Mouse (Mus musculus) liver, adult (tissue): ENCODE measurements around the gene Lrrc75b.
A peak's percentile ranks its signal among the peaks of the same experiment; 100 is the strongest.

Experiments used
- GATA4 ChIP-seq: IDR thresholded peaks from 2 replicates; pipeline ENCODE4 v1.6.1; 2014; ENCODE audit warnings: mild to moderate bottlenecking, low read length; ENCODE audit not compliant: insufficient replicate concordance

The Lrrc75b gene

GRCm38 (mm10) chr10:75554090-75554489, 6.0 kb downstream of the Lrrc75b start:
- no peak for TF ChIP-seq GATA4

DNA sequence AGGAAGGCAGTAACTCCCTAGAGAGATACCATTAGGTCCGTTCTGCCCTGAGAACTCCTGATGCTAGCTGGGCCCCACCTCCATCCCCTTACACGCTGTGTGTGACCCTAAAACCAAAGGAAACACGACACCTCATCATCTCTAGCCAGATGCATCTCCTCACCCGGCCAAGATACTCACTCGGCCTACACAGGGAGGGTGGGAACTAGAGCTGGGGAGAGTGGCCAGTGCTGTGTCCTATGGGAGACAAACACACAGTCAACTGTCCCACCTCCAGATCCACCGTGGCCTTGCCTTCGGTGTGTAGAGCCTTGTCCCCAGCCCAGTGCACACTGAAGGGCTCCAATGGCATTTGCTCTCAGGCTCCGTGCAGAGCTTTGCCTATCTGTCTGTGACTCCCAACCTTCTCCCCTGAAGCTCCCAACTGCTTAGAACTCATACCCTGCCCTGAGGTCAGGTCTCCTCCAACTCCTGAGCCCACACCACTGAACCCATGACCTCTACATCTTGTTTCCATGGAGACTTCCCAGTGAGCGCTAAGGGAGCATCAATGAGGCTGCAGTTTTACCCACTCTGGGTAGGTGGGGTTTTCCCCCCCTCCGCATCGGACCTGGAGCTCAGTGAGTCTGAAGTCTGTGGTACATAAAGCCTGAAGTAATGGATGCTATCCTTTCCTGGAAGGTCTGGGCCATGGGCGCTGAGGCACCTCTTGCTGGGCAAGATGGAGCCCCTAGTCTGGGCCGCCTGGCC, 7.3 kb downstream of the Lrrc75b start:
- TF ChIP-seq GATA4: no peak

GRCm38 (mm10) chr10:75552106-75552505, 8.0 kb downstream of the Lrrc75b start:
- TF ChIP-seq GATA4: no peak

- no peak for TF ChIP-seq GATA4
Measured at GRCm38 (mm10) chr10:75551175-75551574, 9.0 kb downstream of the Lrrc75b start.

DNA sequence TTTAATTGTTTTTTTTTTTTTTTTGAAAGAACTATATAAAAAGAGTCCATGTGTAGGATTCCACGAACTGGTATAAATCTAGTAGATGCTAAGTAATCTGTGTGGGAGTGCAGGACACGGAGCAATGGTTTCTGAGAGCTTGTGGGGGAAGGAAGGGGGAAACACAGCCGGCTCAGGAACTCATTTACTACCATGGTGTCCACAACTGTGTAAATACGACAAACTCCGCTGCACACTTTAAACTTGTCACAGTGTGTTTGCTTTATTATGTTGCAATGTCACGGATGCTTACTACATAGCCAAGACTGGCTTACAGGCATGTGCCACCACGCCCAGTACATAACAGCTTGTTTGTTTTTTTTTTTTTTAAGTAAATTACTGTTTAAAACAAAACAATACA, 10.2 kb downstream of the Lrrc75b start:
- no peak for TF ChIP-seq GATA4

DNA sequence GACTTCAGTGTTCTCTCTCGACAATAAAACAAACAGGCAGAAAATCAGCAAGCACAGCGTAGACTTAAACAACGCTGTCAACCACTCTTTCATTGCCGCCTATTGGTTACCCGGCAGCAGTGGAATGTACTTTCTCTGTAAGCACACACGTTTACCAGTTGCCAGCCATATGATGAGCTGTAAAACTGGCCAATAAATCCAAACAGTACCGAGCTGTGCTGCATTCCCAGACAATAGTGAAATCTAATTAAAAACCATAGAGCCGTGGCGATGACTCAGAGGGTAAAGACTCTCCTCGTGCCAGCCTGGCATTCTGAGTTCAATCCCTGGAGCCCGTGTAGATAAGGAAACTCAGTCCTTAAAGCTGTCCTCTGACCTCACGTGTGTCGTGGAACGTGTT, 11.6 kb downstream of the Lrrc75b start:
- no peak for TF ChIP-seq GATA4

DNA sequence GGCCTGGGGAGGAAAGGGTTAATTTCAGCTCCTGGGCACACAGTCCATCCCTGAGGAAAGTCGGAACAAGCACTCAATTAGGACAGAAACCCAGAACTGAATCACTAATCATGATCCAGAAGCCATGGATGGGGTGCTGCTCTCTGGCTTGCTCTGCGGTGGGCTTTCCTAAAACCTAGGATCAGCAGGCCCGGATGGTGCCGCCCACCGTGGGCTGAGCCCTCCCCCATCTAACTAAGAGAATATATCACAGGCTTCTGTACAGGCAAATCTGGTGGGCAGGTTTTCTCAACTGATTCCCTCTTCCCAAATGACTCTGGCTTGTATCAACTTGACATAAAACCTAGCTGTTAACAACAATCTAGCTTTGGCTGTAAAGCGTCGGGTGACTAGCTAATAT, 12.2 kb downstream of the Lrrc75b start:
- no peak for TF ChIP-seq GATA4

DNA sequence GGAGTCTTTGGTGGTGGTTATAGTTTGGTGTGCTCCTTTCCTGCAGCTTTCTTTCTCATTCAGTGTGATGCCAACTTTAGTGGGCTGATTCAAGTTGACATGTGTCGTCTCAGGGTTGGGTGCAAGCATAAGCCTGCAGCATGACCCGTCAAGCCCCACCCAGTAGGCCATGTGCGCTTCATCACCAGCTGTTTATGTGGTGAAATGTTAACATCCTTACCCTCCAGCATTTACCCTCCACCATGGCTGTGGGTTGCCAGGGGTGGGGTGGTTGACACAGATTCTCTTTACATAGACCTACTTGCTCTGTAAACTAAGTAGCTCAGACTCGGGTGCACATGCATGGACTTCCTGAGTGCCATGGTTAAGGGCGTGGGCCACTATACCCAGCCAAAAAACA, 24.0 kb downstream of the Lrrc75b start:
- no peak for TF ChIP-seq GATA4

DNA sequence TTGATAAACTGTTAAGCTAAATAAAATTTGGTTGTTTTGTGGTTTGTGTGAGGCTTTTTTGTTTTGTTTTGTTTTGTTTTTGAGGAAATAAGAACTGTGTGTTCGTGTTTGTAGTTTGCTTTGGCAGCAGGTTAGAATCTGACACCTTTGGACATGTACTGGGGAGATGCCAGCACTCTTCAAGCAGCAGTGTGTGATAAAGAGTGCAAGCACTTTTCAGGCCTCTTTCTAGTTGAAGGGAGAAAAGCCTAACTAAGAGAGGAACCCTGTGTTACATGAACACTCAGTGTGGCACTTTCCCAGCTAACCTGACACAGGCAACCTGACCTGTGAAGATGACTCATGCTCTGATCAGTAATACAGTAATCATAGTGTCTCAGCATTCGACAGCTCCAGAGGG, 24.7 kb downstream of the Lrrc75b start:
- TF ChIP-seq GATA4: no peak

- TF ChIP-seq GATA4: no peak
Measured at GRCm38 (mm10) chr10:75534934-75535333, 25.2 kb downstream of the Lrrc75b start.

GRCm38 (mm10) chr10:75534216-75534615, 25.9 kb downstream of the Lrrc75b start:
- no peak for TF ChIP-seq GATA4

GRCm38 (mm10) chr10:75531532-75532090, 28.5 kb downstream of the Lrrc75b start:
- no peak for TF ChIP-seq GATA4

DNA sequence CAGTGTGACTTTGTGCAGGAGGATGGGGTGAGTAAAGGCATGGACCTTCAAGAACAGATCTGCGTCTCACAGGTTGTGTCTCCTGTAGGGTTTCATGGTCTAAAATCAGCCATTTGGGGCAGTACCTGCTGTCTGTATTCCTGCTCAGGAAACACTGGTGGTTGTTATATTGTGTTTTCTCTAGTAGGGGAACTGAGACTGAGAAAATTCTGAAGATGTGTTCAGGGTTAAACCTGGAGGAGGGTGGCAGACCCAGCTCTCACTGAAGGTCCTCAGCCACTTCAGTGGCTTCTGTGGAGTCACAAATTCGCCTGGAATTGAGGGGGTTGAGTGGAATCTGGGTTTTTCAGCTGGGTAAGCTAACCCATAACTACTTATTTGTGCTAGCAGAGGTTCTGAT, 29.8 kb downstream of the Lrrc75b start:
- no peak for TF ChIP-seq GATA4

GRCm38 (mm10) chr10:75521643-75522042, 38.5 kb downstream of the Lrrc75b start:
- TF ChIP-seq GATA4: no peak

DNA sequence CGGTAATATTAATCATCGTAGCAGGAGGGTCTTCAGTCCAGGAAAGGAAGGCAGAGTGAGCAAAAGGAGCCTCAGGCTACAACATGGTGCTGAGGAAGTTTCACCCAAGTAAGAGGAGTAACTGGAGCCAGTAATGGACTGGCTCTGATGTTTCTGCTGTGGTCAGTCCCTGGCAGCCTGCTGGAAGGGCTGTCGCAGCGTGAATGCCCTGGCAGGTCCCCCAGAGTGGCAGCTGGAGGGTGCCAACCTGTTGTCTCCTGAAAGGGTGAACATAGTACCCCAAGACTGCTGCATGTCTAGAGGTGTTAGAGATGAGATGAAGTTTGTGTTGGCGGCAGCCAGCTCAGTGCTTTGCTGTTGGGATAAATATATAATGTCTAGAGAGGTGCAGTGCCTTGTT, 39.5 kb downstream of the Lrrc75b start:
- TF ChIP-seq GATA4: no peak

DNA sequence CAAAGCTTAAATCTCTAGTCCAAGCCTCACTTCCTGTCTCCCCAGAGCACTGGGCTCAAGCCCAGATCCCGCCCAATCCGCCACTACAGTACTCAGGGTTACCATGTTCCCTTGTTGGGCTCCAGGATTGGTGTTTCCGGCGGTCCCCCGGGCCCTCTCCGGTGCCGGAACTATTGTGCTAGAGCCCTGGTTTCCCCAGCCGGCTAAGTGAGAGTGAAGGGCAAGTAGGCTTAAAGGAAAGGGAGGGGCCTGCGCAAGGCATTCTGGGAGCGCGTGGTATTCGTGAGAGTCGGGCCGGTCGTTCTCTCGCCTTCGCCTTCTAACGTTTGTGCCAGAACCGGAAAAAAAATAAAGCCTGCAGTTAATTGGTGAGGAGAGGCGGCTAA, 42.4 kb downstream of the Lrrc75b start, which contains the start of gene Gucd1:
TSS of gene Gucd1 (minus strand) at position 215 of the 386 bp plus-strand sequence.
- no peak for TF ChIP-seq GATA4

- peak; percentile 50; the same call in 1 of the 2 replicates for TF ChIP-seq GATA4
Measured at GRCm38 (mm10) chr10:75517073-75517757, 42.9 kb downstream of the Lrrc75b start, which contains the start of gene Snrpd3. Snrpd3 (plus strand) TSS chr10:75517551.

DNA sequence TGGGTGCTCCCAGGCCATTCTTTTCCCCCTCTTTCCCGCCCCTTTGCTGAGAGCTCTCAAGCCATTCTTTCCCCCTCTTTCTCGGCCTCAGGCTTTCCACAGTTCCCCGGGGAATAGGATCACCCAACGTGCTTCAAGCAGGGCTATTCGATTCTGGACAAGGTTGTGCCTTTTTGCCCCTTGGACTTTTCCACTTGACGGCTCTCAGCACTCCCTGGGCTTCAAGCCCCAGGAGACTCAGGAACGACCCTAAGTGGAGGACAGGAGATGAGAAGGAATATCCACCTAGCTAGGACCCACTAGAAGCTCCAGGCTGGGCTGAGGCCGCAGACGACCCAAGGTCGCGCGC, 43.4 kb downstream of the Lrrc75b start:
- no peak for TF ChIP-seq GATA4
